Mouse (Mus musculus): Measurements from ENCODE around the gene Csrnp3. TPM values are rescaled to one million over a fixed set of nuclear protein-coding genes. Genes with fewer than 3 reads are reported as not detected.

The Csrnp3 gene
- total and polyA plus RNA-seq, 3 experiments = 2.2 to 2.5 (median 2.3) TPM

GRCm38 (mm10) chr2:65979338-65980053, 133.9 kb downstream of the Csrnp3 start:
- H3K9me3 ChIP-seq (replicated peaks; ENCODE audit: low read length) = peaks cover 16% of the 10 kb centered on the region
- no peak for TF ChIP-seq E2F4 (IDR thresholded peaks at IDR 0.05; ENCODE audit: insufficient replicate concordance, low read depth, low read length)
- no peak for TF ChIP-seq ZKSCAN1 (IDR thresholded peaks at IDR 0.05; ENCODE audit: borderline replicate concordance, low read depth, low read length)
- no peak for TF ChIP-seq SMC3 (IDR thresholded peaks at IDR 0.05; ENCODE audit: low read depth, low read length)
- TF ChIP-seq JUN (IDR thresholded peaks at IDR 0.05; ENCODE audit: insufficient read depth, low read depth, low read length) = no peak
- TF ChIP-seq PAX5 (IDR thresholded peaks at IDR 0.05; ENCODE audit: low read length) = no peak
- no peak for TF ChIP-seq MEF2A (IDR thresholded peaks at IDR 0.05; ENCODE audit: borderline replicate concordance, low read depth, low read length)
- TF ChIP-seq TBP (conservative IDR thresholded peaks at IDR 0.05; ENCODE audit: low read depth, low read length) = no peak
- TF ChIP-seq POLR2AphosphoS2 (IDR thresholded peaks at IDR 0.05; ENCODE audit: low read depth, low read length) = no peak
- no peak for TF ChIP-seq HCFC1 (IDR thresholded peaks at IDR 0.05; ENCODE audit: low read depth, low read length)
- TF ChIP-seq UBTF (IDR thresholded peaks at IDR 0.05; ENCODE audit: low read depth, low read length) = no peak
- TF ChIP-seq MAFK (IDR thresholded peaks at IDR 0.05; ENCODE audit: insufficient replicate concordance, low read length) = no peak
- no peak for TF ChIP-seq SIN3A (IDR thresholded peaks at IDR 0.05; ENCODE audit: low read length)
- TF ChIP-seq MYC (IDR thresholded peaks at IDR 0.05; ENCODE audit: low read depth, low read length) = no peak
- no peaks in the 10 kb centered on the region for H3K27me3 ChIP-seq (replicated peaks)
- H3K79me2 ChIP-seq (replicated peaks; ENCODE audit: control insufficient read depth, extremely low read depth, insufficient read depth, poor library complexity, severe bottlenecking) = no peaks in the 10 kb centered on the region
- H3K36me3 ChIP-seq (replicated peaks in 1 of 2; ENCODE audit: control insufficient read depth in 1 of 2, insufficient read depth in 1 of 2, low read length in 1 of 2) = peaks cover 0 to 7% of the 10 kb centered on the region in 2 experiments
- no peaks in the 10 kb centered on the region for H3K4me1 ChIP-seq (ENCODE audit: control insufficient read depth in 1 of 2, insufficient read depth in 2 of 2)
- in situ Hi-C loops (cut with MboI; ENCODE audit: low pct_ligation_motif_present, low pct_unique_long_range_greater_than_20kb, low sequenced_read_pairs) (no loop called here), dilution Hi-C loops (cut with MboI; ENCODE audit: extremely low pct_ligation_motif_present, extremely low pct_unique_long_range_greater_than_20kb, low sequenced_read_pairs) (no loop called here)
- H3K4me2 ChIP-seq (ENCODE audit: insufficient read depth, low read depth, poor library complexity, severe bottlenecking) = no peak overlapping the region
- H3K9ac ChIP-seq (ENCODE audit: insufficient read depth, low read depth) = no peak overlapping the region
- DNase-seq (ENCODE audit: extremely low read depth) = no peak
- no peak overlapping the region for H3K4me3 ChIP-seq (replicated peaks in 1 of 3; ENCODE audit: low read depth in 2 of 3, low read length in 2 of 3, poor library complexity in 1 of 3)
- H3K27ac ChIP-seq (ENCODE audit: insufficient read depth, low read depth) = no peak overlapping the region

GRCm38 (mm10) chr2:65981470-65981869, 135.9 kb downstream of the Csrnp3 start:
- in situ Hi-C loops (cut with MboI; ENCODE audit: low pct_ligation_motif_present, low pct_unique_long_range_greater_than_20kb, low sequenced_read_pairs) (no loop called here), dilution Hi-C loops (cut with MboI; ENCODE audit: extremely low pct_ligation_motif_present, extremely low pct_unique_long_range_greater_than_20kb, low sequenced_read_pairs) (no loop called here)
- Histone ChIP-seq H3K36me3 (replicated peaks in 1 of 2; ENCODE audit: control insufficient read depth in 1 of 2, insufficient read depth in 1 of 2, low read length in 1 of 2) (peaks cover 0 to 7% of the 10 kb centered on the region in 2 experiments), H3K79me2 (replicated peaks; ENCODE audit: control insufficient read depth, extremely low read depth, insufficient read depth, poor library complexity, severe bottlenecking) (no peaks in the 10 kb centered on the region), H3K4me2 (ENCODE audit: insufficient read depth, low read depth, poor library complexity, severe bottlenecking) (no peak overlapping the region), H3K4me3 (replicated peaks in 1 of 3; ENCODE audit: low read depth in 2 of 3, low read length in 2 of 3, poor library complexity in 1 of 3) (no peak overlapping the region), H3K9ac (ENCODE audit: insufficient read depth, low read depth) (no peak overlapping the region), H3K27ac (ENCODE audit: insufficient read depth, low read depth) (no peak overlapping the region), H3K27me3 (replicated peaks) (no peaks in the 10 kb centered on the region), H3K9me3 (replicated peaks; ENCODE audit: low read length) (peaks cover 17% of the 10 kb centered on the region), H3K4me1 (ENCODE audit: control insufficient read depth in 1 of 2, insufficient read depth in 2 of 2) (no peaks in the 10 kb centered on the region)
- DNase-seq (ENCODE audit: extremely low read depth) = no peak
- no peak for TF ChIP-seq RCOR1 (conservative IDR thresholded peaks at IDR 0.05; ENCODE audit: low read depth, low read length)
- no peak for TF ChIP-seq MAFK (IDR thresholded peaks at IDR 0.05; ENCODE audit: insufficient replicate concordance, low read length)
- no peak for TF ChIP-seq POLR2A (IDR thresholded peaks at IDR 0.05; ENCODE audit: low read depth, low read length)
- TF ChIP-seq TBP (conservative IDR thresholded peaks at IDR 0.05; ENCODE audit: low read depth, low read length) = no peak

Measured in CH12.LX (cell line).